27 mouse cellular contexts compared by ENCODE assay signal in genomic region chr19:55607725-55608124, GRCm38 (mm10).
"Had no signal": no experiment of that assay in that cellular context is flagged by ENCODE, and none has a peak within 500 bp of the region (broad histone marks: within the 10 kb centered on the region; RNA-seq: fewer than 3 reads in every experiment).

No protein-coding gene starts in this region.

- H3K4me1 ChIP-seq: hindbrain, embryonic 13.5 days; hindbrain, embryonic 15.5 days had no signal

- H3K27ac ChIP-seq: heart, adult 2 months; heart, embryonic 13.5 days; heart, embryonic 15.5 days; hindbrain, embryonic 13.5 days; hindbrain, embryonic 15.5 days; hindbrain, postnatal 0 days; kidney, embryonic 15.5 days; kidney, postnatal 0 days; limb, embryonic 12.5 days; liver, embryonic 13.5 days had no signal

- H3K9ac ChIP-seq: heart, embryonic 13.5 days; heart, embryonic 15.5 days; hindbrain, embryonic 13.5 days; hindbrain, embryonic 15.5 days; kidney, embryonic 15.5 days; limb, embryonic 12.5 days; liver, embryonic 13.5 days had no signal

- H3K4me3 ChIP-seq: heart, adult 2 months; heart, embryonic 13.5 days; heart, embryonic 15.5 days; hindbrain, embryonic 13.5 days; hindbrain, embryonic 15.5 days; kidney, embryonic 15.5 days; limb, embryonic 12.5 days; liver, embryonic 13.5 days had no signal

- ATAC-seq: hindbrain, postnatal 0 days; intestine, embryonic 16.5 days had no signal

- H3K27me3 ChIP-seq: heart, embryonic 13.5 days; heart, embryonic 15.5 days; hindbrain, embryonic 15.5 days; kidney, embryonic 15.5 days; liver, embryonic 13.5 days had no signal

- H3K9me3 ChIP-seq: heart, embryonic 13.5 days; heart, embryonic 15.5 days; hindbrain, embryonic 13.5 days; hindbrain, embryonic 15.5 days; kidney, embryonic 15.5 days; limb, embryonic 12.5 days; liver, embryonic 13.5 days had no signal

- DNase-seq: gastrocnemius, postnatal 14 days; gastrocnemius, postnatal 36 days; heart, adult 11 months; heart, adult 2 months; heart, postnatal 14 days; heart, postnatal 36 days; kidney, adult 11 months; kidney, adult 2 months; kidney, adult 9 months; kidney, postnatal 14 days; kidney, postnatal 36 days; layer of hippocampus, adult 9-11 months; layer of hippocampus, postnatal 36 days; left cerebral cortex, postnatal 4 days; liver; liver, embryonic 13.5 days had no signal

- H3K4me2 ChIP-seq: heart, embryonic 11.5 days; heart, embryonic 13.5 days; heart, embryonic 15.5 days; hindbrain, embryonic 13.5 days; hindbrain, embryonic 15.5 days; kidney, embryonic 15.5 days; limb, embryonic 12.5 days; liver, embryonic 11.5 days; liver, embryonic 13.5 days had no signal

- H3K36me3 ChIP-seq: heart, embryonic 13.5 days; heart, embryonic 15.5 days; hindbrain, embryonic 13.5 days; hindbrain, embryonic 15.5 days; kidney, embryonic 15.5 days; limb, embryonic 12.5 days; liver, embryonic 13.5 days had no signal
